Mouse (Mus musculus): Measurements from ENCODE around the gene Rasl11b. TPM values are rescaled to one million over a fixed set of nuclear protein-coding genes. Genes with fewer than 3 reads are reported as not detected.

The Rasl11b gene
- polyA plus RNA-seq, 2 experiments from 2014 or later: 2.7 to 4.0 TPM

Other genes with a start within 250 kb of the Rasl11b start
- 10 to 100 TPM in 1 of 2 experiments, 1 to 10 TPM in 1; 8.4 to 10.6 TPM for gene Usp46, start 126.9 kb upstream of the Rasl11b start, polyA plus RNA-seq (2017; shearing (Covaris generic))